Mouse (Mus musculus): ENCODE data around the gene Siglec1. TPM values are rescaled to one million over a fixed set of nuclear protein-coding genes. Genes with fewer than 3 reads are reported as not detected.
"Not testable (repeated sequence)": the region's sequence is repeated elsewhere in the genome, so short reads cannot be mapped to it uniquely, and the experiment has no call there.

The Siglec1 gene
- polyA plus RNA-seq, 1 experiment from 2014 or later, result 0.08 TPM

DNA sequence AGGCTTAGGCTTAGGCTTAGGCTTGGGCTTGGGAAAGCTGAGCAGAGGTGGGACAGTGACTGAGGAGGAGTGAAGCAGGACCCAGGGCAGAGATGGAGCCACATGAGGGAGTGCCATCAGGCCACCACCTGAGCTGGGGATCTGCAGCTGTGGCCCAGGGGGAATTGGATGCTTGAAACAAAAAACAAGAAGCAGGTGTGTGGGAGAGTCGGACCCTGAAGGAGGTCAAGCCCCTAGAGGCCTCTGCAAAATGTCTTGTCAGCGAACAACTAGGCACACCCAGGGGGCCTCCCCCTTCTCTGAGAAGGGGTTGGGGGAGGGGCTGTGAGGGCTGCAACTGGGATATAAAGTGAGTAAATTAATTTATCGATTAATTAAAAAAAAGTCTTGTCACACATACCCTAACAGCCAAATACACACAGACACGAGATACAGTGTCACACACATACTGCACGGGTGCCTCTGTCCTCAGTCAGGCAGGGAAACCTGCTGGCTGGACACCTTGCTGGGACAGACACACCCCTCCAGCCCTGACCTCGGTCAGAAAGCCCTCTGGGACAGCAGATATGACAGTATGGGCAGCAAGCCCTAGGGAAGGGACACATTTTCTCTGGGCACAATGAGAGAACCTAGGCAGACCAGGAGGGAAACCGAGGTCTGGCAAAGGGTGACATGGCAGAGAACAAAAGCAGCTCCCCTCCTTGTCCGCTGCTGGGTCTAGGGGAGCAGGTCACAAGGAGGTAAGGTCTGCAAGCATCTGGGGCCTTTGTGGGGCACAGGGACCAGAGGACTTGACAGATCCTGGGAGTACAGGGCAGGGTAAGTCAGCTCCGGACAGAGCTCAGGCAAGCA, 39.6 kb upstream of the Siglec1 start:
- no peaks in the 10 kb centered on the region for H3K36me3 ChIP-seq
- peak; percentile 89 for DNase-seq (ENCODE audit: low spot score)
- H3K27me3 ChIP-seq (ENCODE audit: insufficient read depth, poor library complexity, severe bottlenecking), result 0 out of 2 replicates have a peak, but pooled peaks cover 13% of the 10 kb centered on the region
- peak overlapping the region; percentile 89 for H3K27ac ChIP-seq
- peak overlapping the region; percentile 62 for H3K4me3 ChIP-seq
- no peaks in the 10 kb centered on the region for H3K9me3 ChIP-seq
- H3K4me1 ChIP-seq, result peaks cover 43% of the 10 kb centered on the region
- 42% methylated on average over 9 of the region's 9 CpGs for WGBS

DNA sequence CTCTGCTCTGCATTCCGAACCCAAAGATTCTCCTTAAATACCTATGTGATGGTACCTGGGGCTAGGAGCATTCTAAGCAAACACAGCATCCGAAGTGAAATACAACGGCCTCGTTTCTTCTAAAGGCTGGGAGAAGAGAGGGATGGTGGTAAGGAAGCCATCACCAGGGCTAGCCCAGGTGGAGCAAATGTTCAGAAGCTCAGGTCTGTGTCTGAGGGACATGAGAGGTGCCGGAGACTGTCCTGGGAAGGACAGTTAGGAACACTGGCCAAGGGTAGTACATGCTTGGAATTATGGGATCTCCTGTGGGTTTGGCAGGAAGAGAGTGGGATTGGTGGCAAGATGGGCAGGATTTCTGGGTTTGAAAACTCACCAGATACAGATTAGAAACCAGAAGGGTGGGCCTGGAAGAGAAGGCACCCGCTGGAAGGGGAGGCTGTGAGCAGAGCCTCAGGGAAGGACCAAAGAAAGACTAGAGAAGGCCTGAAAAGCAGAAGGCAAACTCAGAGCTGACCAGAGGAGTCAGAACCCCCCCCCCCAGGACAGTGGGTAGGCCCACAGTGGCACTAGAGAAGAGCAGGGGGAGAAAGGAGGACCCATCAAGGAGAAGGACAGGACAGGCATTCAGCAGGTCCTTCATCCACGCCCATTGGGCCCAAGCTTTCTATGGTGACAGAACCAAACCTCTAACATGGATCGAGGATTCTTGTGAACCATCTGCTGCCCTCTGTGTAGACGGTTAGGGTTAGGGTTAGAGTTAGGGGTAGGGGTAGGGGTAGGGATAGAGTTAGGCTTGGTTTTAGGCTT, 38.8 kb upstream of the Siglec1 start:
- H3K4me1 ChIP-seq, result peaks cover 43% of the 10 kb centered on the region
- 0 out of 2 replicates have a peak, but pooled peaks cover 13% of the 10 kb centered on the region for H3K27me3 ChIP-seq (ENCODE audit: insufficient read depth, poor library complexity, severe bottlenecking)
- DNase-seq (ENCODE audit: low spot score), result peak; percentile 66
- H3K9me3 ChIP-seq, result no peaks in the 10 kb centered on the region
- H3K27ac ChIP-seq, result peak overlapping the region; percentile 38; the same call in 1 of the 2 replicates
- H3K36me3 ChIP-seq, result no peaks in the 10 kb centered on the region
- 89% methylated on average over 9 of the region's 9 CpGs for WGBS
- no peak overlapping the region for H3K4me3 ChIP-seq

DNA sequence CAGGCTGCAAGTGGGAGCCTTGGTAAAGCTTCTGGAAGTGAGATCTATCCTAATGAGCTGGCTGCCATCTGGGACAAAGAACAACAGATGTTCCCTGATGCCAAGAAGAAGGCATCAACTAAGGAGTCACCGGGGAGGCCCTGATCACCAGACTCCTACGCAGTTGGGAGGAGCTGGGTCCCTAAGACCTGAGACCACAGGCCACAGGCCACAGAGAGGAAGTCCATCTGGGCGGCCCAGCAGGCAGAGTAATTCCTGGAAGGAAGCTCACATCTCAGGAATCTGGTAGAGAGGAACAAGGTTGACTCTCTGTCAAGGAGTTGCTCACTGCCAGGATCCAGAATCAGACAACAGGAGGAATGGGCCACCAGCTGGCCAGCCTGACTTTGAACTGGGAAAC, 37.6 kb upstream of the Siglec1 start:
- DNase-seq (ENCODE audit: low spot score), result peak; percentile 61
- H3K4me1 ChIP-seq, result peaks cover 36% of the 10 kb centered on the region
- no peaks in the 10 kb centered on the region for H3K36me3 ChIP-seq
- WGBS, result 53% methylated on average over 3 of the region's 3 CpGs
- no peaks in the 10 kb centered on the region for H3K9me3 ChIP-seq
- H3K27ac ChIP-seq, result 0 out of 2 replicates have a peak overlapping the region, but pooled peaks have one; percentile 13
- H3K4me3 ChIP-seq, result no peak overlapping the region
- H3K27me3 ChIP-seq (ENCODE audit: insufficient read depth, poor library complexity, severe bottlenecking), result 0 out of 2 replicates have a peak, but pooled peaks cover 13% of the 10 kb centered on the region

DNA sequence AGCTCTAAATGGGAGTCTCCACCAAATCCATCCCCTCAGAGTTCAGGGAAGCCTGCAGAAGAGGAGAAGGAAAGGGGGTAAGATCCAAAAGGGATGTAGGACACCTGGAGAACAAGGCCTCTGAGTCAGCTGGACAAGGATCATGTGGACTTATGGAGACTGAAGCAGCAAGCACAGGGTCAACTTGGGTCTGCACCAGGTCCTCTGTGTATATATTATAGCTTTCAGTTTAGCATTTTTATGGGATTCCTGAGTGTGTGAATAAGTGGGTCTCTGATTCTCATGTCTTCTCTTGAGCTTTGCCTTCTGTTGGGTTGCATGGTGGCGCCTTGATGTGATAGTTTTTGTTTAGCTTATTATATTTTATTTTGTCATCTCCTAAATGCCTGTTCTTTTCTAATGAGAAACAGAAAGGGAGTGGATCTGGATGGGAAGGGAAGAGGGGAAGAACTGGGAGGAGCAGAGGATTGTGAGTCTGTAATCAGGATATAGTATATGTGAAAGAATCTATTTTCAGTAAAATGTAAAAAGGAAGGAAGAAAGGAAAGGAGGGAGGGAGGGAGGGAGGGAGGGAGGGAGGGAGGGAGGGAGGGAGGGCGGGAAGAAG, 32.5 kb upstream of the Siglec1 start:
- Histone ChIP-seq H3K9me3 (no peaks in the 10 kb centered on the region), H3K36me3 (no peaks in the 10 kb centered on the region), H3K27ac (no peak overlapping the region), H3K4me3 (no peak overlapping the region), H3K4me1 (peaks cover under 1% of the 10 kb centered on the region; the same call in 1 of the 2 replicates), H3K27me3 (ENCODE audit: insufficient read depth, poor library complexity, severe bottlenecking) (0 out of 2 replicates have a peak, but pooled peaks cover 3% of the 10 kb centered on the region)
- DNase-seq (ENCODE audit: low spot score), result no peak
- WGBS, result 66% methylated on average over 2 of the region's 2 CpGs

DNA sequence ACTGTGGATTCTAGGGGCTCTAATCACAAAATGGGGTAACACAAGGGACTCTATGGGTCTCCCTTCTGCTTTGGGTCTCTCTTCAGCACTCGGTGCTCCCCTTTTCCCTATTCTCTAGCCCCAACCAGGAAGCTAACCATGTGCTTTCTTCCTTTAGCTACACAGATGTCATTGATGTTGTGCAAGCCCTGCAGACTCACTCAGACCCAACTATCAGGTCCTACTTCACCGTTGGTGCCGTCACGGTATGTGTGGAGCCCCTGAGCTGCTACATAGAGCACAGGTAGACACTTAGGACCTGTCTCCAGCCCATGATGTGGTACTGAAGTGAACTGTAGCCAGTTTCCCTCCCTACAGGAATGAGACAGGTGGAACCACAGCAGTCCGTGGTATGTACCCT, 19.4 kb upstream of the Siglec1 start:
- no peaks in the 10 kb centered on the region for H3K27me3 ChIP-seq (ENCODE audit: insufficient read depth, poor library complexity, severe bottlenecking)

DNA sequence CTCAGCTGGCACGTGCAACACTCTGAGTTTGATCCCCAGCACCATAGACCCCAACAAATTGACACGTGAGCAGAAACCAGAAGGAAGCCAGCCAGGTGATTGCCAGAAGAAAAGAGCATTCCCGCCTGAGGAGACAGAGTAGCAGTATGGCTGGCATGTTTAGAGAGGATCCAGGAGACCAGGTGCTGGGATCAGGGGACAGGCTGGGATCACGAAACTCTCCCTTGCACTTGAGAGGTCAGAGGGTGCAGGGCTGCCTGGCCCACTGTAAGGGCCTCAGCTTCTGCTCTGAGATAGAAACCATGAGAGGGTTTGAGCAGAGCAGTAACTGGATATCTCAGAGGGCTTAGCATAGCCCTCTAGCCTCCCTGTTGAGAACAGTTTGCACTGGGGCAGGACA, 18.5 kb upstream of the Siglec1 start:
- not testable (repeated sequence) for H3K36me3 ChIP-seq; H3K27ac ChIP-seq; H3K4me3 ChIP-seq; H3K4me1 ChIP-seq; H3K27me3 ChIP-seq (ENCODE audit: insufficient read depth, poor library complexity, severe bottlenecking); H3K9me3 ChIP-seq; DNase-seq (ENCODE audit: low spot score)
- WGBS, result 61% methylated on average over 4 of the region's 4 CpGs

More for the DNA sequence above, 19.4 kb upstream of the Siglec1 start:
- no peak overlapping the region for H3K27ac ChIP-seq
- no peaks in the 10 kb centered on the region for H3K36me3 ChIP-seq
- H3K4me1 ChIP-seq, result no peaks in the 10 kb centered on the region
- 82% methylated on average over 5 of the region's 5 CpGs for WGBS
- no peaks in the 10 kb centered on the region for H3K9me3 ChIP-seq
- H3K4me3 ChIP-seq, result no peak overlapping the region
- no peak for DNase-seq (ENCODE audit: low spot score)

DNA sequence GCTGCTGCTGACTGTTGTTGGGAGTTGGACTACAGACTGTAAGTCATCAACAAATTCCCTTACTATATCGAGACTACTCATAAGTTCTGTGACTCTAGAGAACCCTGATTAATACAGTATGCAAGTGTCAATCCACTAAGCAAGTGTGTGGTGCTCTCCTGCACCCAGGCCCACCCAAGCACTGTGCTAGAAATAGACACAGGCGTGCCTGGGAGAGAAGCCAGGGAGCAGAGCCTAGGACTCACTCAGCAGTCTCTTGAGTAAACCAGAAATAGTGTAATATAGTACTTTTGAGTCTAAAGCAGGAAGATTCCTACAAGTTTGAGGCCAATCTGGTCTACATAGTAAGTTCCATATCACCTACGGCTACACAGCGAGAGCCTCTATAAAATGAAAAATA, 17.5 kb upstream of the Siglec1 start:
- no peak for DNase-seq (ENCODE audit: low spot score)
- H3K36me3 ChIP-seq, result no peaks in the 10 kb centered on the region
- H3K4me3 ChIP-seq, result no peak overlapping the region
- H3K27me3 ChIP-seq (ENCODE audit: insufficient read depth, poor library complexity, severe bottlenecking), result no peaks in the 10 kb centered on the region
- no peaks in the 10 kb centered on the region for H3K4me1 ChIP-seq
- no peaks in the 10 kb centered on the region for H3K9me3 ChIP-seq
- 76% methylated on average over 4 of the region's 4 CpGs for WGBS
- H3K27ac ChIP-seq, result no peak overlapping the region

DNA sequence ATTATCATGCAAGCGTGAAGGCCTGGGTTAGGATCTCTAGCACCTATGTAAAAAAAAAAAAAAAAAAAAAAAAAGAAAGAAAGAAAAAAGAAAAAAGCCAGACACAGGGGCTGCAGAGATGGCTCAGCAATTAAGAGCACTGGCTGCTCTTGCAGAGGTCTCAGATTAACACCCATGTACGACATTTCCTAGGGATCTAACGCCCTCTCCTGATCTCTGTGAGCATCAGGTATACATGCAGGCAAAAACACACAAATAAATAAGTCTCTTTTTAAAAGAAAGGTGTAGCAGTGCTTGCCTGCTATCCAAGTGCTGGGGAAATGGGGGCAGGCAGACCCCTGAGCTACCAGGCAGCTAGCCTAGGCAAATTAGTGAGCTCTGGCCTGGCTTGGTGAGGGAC, 15.0 kb upstream of the Siglec1 start:
- Histone ChIP-seq H3K27ac (no peak overlapping the region), H3K9me3 (no peaks in the 10 kb centered on the region), H3K36me3 (no peaks in the 10 kb centered on the region), H3K4me1 (peaks cover 10% of the 10 kb centered on the region), H3K27me3 (ENCODE audit: insufficient read depth, poor library complexity, severe bottlenecking) (no peaks in the 10 kb centered on the region), H3K4me3 (no peak overlapping the region)
- DNase-seq (ENCODE audit: low spot score), result no peak
- 42% methylated on average over 3 of the region's 3 CpGs for WGBS

DNA sequence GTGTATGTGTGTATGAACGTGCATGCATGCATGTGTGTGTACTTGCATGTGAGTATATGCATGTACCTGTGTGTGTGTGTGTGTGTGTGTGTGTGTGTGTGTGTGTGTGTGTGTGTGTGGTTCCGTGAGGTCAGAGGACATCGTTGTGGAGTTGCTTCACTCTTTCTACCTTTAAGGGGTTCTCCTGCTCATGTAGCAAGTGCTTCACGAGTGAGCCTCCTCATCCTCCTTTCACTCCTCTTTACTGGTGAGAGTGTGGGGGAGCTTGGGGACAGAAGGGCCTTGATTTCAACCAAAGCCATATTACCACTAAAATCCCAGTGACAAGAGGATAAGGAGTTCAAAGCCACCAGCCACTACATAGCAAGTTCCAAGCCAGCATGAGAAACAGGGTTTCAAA, 10.5 kb upstream of the Siglec1 start:
- Histone ChIP-seq H3K4me3 (no peak overlapping the region), H3K27me3 (ENCODE audit: insufficient read depth, poor library complexity, severe bottlenecking) (no peaks in the 10 kb centered on the region), H3K36me3 (no peaks in the 10 kb centered on the region), H3K27ac (peak overlapping the region; percentile 86; the same call in 1 of the 2 replicates), H3K4me1 (peaks cover 18% of the 10 kb centered on the region), H3K9me3 (no peaks in the 10 kb centered on the region)
- DNase-seq (ENCODE audit: low spot score), result no peak
- WGBS, result 77% methylated on average over 4 of the region's 4 CpGs

DNA sequence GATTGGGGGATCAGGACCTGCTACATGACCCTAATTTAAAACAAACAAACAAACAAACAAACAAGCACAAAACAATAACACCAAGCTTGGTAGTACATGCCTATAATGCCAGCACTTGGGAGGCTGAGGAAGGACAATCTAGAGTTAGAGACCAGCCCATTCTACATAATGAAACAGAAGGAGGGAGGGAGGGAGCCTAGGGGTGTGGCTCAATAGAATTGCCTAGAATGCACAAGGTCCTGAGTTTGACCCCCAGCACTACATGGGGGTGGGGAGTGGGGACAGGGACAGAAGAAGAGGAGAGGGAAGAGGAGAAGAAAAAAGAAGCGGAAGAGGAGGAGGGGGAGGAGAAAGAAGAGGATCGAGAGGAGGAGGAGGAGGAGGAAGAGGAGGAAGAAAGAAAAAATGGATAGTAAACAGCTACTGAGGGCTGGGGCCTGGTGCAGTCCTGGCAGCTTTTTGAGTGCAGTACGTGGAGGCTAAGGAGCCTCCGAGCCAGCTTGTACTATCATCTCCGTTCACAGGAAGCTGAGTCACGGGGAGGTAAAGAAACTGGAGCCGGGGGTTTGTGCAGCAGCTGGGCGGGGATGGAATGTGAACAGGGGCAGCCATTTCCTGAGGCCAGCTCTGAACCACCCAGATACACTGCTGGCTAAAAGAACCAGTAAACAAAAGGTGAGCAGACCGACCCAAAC, 9.7 kb upstream of the Siglec1 start:
- H3K9me3 ChIP-seq, result no peaks in the 10 kb centered on the region
- no peaks in the 10 kb centered on the region for H3K27me3 ChIP-seq (ENCODE audit: insufficient read depth, poor library complexity, severe bottlenecking)
- 0 out of 2 replicates have a peak overlapping the region, but pooled peaks have one; percentile 33 for H3K4me3 ChIP-seq
- no peaks in the 10 kb centered on the region for H3K36me3 ChIP-seq
- H3K4me1 ChIP-seq, result peaks cover 18% of the 10 kb centered on the region
- H3K27ac ChIP-seq, result peak overlapping the region; percentile 86
- 13% methylated on average over 9 of the region's 9 CpGs for WGBS
- DNase-seq (ENCODE audit: low spot score), result peak; percentile 90

DNA sequence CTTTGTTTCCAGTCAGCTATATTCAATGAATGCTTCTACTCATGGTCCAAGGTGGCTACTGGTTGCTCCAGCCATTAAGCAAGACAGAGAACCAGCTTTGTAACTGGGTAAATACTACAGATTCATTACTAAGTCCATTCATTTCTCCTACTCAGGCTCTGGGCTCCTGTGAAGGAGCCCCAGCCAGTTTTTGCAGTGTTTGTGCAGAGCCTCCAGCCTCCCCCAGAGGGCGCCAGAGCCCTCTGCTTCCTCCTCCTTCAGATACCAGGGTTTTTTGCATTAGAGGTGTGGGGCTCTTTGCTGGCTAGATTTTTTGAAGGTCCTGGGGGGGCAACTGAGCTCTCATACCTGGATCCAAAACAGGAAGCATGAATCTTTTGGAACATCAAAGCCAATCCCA, 8.3 kb upstream of the Siglec1 start:
- DNase-seq (ENCODE audit: low spot score), result no peak
- no peaks in the 10 kb centered on the region for H3K27me3 ChIP-seq (ENCODE audit: insufficient read depth, poor library complexity, severe bottlenecking)
- no peaks in the 10 kb centered on the region for H3K9me3 ChIP-seq
- WGBS, result 0% methylated on average over 1 of the region's 1 CpGs
- peaks cover 18% of the 10 kb centered on the region for H3K4me1 ChIP-seq
- no peak overlapping the region for H3K4me3 ChIP-seq
- no peaks in the 10 kb centered on the region for H3K36me3 ChIP-seq
- peak overlapping the region; percentile 16; the same call in 1 of the 2 replicates for H3K27ac ChIP-seq

DNA sequence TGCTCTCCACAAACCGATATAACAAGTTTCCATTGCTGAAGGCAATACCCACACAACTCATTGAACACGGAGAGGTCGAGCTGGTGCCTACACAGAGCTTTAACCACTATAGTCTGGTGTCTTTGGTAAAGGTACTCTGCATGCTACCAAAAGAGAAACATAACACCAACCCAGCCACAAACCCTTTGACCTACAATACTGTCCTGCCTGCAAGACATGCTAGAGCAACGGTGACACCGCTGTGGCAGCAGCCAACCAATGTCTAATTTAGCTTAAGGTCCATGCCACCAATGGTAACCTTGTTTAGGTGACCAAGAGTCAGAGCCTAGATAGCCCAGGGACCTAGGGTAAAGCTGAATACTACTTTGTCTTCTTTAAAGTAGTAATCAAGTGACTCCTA, 7.0 kb upstream of the Siglec1 start:
- peaks cover 18% of the 10 kb centered on the region for H3K4me1 ChIP-seq
- no peaks in the 10 kb centered on the region for H3K36me3 ChIP-seq
- 70% methylated on average over 5 of the region's 5 CpGs for WGBS
- no peak overlapping the region for H3K27ac ChIP-seq
- H3K4me3 ChIP-seq, result no peak overlapping the region
- no peaks in the 10 kb centered on the region for H3K9me3 ChIP-seq
- H3K27me3 ChIP-seq (ENCODE audit: insufficient read depth, poor library complexity, severe bottlenecking), result no peaks in the 10 kb centered on the region
- DNase-seq (ENCODE audit: low spot score), result no peak

All from heart, embryonic 10.5 days (tissue).